Mouse (Mus musculus) liver, embryonic 11.5 days (tissue): ENCODE results near the gene Ttll3. TPM values are rescaled to one million over a fixed set of nuclear protein-coding genes. Genes with fewer than 3 reads are reported as not detected.

Experiments used
- ATAC-seq: fragments of 200-750 bp; cut with Nextera tagmentation; replicated peaks from 2 replicates; pipeline ENCODE4 v1.8.0; 2017; ENCODE audit warnings: moderate number of reproducible peaks, mild to moderate bottlenecking, moderate TSS enrichment, moderate library complexity; ENCODE audit not compliant: low FRiP score
- DNase-seq: peaks from one replicate; pipeline ENCODE4 v3.0.0-alpha.2; 2017; ENCODE audit warnings: low spot score
- H3K27ac ChIP-seq: fragments of 300-500 bp; sonication (generic); 2 replicates; pipeline ENCODE4 v1.5.1; 2014; ENCODE audit warnings: mild to moderate bottlenecking, low read depth, low read length, control low read depth
- H3K27me3 ChIP-seq: fragments of 300-500 bp; sonication (generic); replicated peaks from 2 replicates; pipeline ENCODE4 v1.6.1; 2014; ENCODE audit warnings: low read length, mixed read lengths; ENCODE audit not compliant: control insufficient read depth, insufficient read depth
- H3K36me3 ChIP-seq: fragments of 300-500 bp; sonication (generic); 2 replicates; pipeline ENCODE4 v1.6.1; 2014; ENCODE audit warnings: mild to moderate bottlenecking, low read length, moderate library complexity, mixed read lengths; ENCODE audit not compliant: control insufficient read depth, insufficient read depth
- H3K4me1 ChIP-seq: fragments of 300-500 bp; sonication (generic); replicated peaks from 2 replicates; pipeline ENCODE4 v1.6.1; 2014; ENCODE audit warnings: low read length, mixed read lengths; ENCODE audit not compliant: control insufficient read depth, insufficient read depth
- H3K4me2 ChIP-seq: fragments of 300-500 bp; sonication (generic); 2 replicates; pipeline ENCODE4 v1.6.1; 2014; ENCODE audit warnings: mild to moderate bottlenecking, control low read depth, moderate library complexity
- H3K4me3 ChIP-seq: fragments of 300-500 bp; sonication (generic); 2 replicates; pipeline ENCODE4 v1.5.1; 2014; ENCODE audit warnings: low read depth, low read length, control low read depth
- H3K9ac ChIP-seq: fragments of 300-500 bp; sonication (generic); 2 replicates; pipeline ENCODE4 v1.6.1; 2014; ENCODE audit warnings: low read depth, low read length, control low read depth
- H3K9me3 ChIP-seq: fragments of 300-500 bp; sonication (generic); 2 replicates; pipeline ENCODE4 v1.6.1; 2016; ENCODE audit warnings: low read length, inconsistent platforms, mixed read lengths; ENCODE audit not compliant: control insufficient read depth
- WGBS: fragments of 180-500 bp; shearing (Covaris S2); extraction: QIAGEN DNeasy Blood & Tissue Kit; methylation state at CpG from one replicate; pipeline ENCODE4 v1.1.7; 2014; 5-methylcytosine and 5-hydroxymethylcytosine counted together
- polyA plus RNA-seq: library from polyadenylated mRNA; unstranded; fragments of >200 nt; fragmentation: Nextera tagmentation; extraction: Ambion mirVana; gene quantifications from 2 replicates; pipeline ENCODE4 v1.2.1, GENCODE M21; 2014

Gene Ttll3
- polyA plus RNA-seq, 1 experiment from 2014 or later = 2.4 TPM

DNA sequence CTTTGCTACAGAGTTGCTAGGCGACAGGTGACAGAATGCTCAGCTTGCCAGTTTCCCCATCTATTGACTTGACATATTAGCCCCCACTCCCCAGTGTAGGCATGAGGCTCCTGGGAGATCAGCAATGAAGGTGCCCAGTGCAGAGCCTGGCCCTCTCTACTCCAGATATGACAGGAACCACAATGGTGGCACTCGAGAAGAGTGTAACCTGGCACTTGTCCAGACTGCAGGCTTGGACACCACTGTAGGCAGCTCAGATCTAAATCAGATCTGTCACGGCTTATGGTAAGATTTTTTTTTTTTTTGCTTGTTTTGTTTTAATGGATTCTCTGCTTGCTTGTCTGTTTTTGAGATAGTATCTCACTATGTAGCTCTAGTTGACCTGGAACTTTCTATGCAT lies 44.6 kb downstream of the Ttll3 start:
- Histone ChIP-seq H3K9ac (no peak overlapping the region), H3K27ac (no peak overlapping the region), H3K36me3 (no peaks in the 10 kb centered on the region), H3K4me3 (no peak overlapping the region), H3K4me1 (no peaks in the 10 kb centered on the region), H3K27me3 (no peaks in the 10 kb centered on the region), H3K9me3 (no peaks in the 10 kb centered on the region), H3K4me2 (no peak overlapping the region)
- WGBS = 77% methylated on average over 3 of the region's 3 CpGs
- DNase-seq (no peak), ATAC-seq (no peak)

DNA sequence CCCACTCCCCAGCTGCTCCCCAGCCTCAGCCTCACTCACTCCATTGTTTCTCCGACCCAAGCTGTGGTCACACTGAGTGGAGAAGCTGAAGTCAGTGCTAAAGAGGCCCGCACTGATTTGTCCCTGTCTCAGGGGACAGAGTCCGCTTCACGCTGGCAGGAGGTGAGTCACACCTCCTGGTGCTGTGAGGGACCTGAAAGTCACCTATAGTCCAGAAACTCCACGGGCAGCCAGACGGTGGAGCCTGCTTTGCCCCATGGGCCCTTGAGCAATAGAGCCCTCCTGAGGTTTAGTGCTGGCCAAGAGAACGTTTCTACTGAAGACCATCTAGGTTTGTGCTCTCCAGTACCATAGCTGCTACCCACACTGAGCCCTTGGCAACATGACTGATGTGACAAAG lies 45.6 kb downstream of the Ttll3 start:
- WGBS = 60% methylated on average over 7 of the region's 7 CpGs
- Histone ChIP-seq H3K9me3 (no peaks in the 10 kb centered on the region), H3K36me3 (no peaks in the 10 kb centered on the region), H3K4me3 (no peak overlapping the region), H3K9ac (no peak overlapping the region), H3K27ac (no peak overlapping the region), H3K4me1 (no peaks in the 10 kb centered on the region), H3K27me3 (no peaks in the 10 kb centered on the region), H3K4me2 (no peak overlapping the region)
- DNase-seq (no peak), ATAC-seq (no peak)

DNA sequence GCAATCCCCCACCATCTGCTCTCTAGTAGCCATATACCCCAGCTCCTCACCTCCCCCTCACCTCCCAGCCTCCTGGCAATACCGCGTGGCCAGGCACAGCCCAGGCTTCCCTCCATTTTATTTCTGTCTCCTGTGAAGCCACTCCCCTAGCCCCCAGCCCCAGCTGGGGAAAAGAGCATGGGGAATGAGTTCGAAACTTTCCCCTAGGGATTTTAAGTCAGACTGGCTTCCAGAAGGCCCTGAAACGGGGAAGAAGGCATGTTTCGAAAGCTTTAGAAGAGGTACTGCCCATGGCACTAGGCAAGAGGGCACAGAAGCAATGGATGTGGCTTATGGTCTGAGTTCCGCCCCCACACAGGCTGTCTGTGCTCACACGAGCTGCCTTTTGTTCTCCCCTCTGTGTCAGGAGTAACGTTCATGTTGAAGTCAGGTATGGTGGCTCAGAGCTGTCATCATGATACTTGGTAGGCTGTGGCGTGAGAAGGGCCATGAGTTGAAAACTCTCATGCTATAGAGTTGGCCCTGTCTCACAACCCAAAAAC lies 46.7 kb downstream of the Ttll3 start, which contains the start of gene Cidec:
TSS of gene Cidec (minus strand) at position 97 of the 542 bp plus-strand sequence.
- H3K9ac ChIP-seq = no peak within 1 kb of the TSS
- DNase-seq (no peak), ATAC-seq (no peak)
- WGBS = 68% methylated on average over 9 of the region's 9 CpGs
- no peaks in the 10 kb centered on the region for H3K27me3 ChIP-seq
- H3K4me2 ChIP-seq = no peak within 1 kb of the TSS
- H3K9me3 ChIP-seq = no peaks in the 10 kb centered on the region
- H3K36me3 ChIP-seq = no peaks in the 10 kb centered on the region
- no peaks in the 10 kb centered on the region for H3K4me1 ChIP-seq
- no peak within 1 kb of the TSS for H3K4me3 ChIP-seq
- H3K27ac ChIP-seq = no peak within 1 kb of the TSS

DNA sequence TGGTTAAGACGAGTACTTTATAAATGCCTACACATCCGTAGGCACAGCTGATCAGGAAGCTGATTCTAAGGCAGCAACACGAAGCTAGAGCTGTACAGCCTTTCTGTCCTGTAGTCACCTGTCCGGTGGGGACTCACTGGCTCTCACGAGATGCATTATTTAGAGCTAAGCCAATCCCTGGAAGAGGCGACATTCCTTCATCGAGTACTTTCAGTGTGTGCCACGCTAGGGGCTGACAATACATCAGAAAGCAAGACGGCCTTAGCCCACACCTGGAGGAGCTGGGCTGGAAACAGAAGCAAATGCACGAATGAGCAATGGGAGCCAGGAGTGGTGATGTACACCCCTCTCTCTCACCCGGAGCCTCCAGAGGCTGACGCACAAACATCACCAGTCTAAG lies 48.1 kb downstream of the Ttll3 start:
- WGBS = 69% methylated on average over 12 of the region's 12 CpGs
- no peak for ATAC-seq

GRCm38 (mm10) chr6:113438721-113439430 lies 49.8 kb downstream of the Ttll3 start:
- no peak overlapping the region for H3K27ac ChIP-seq
- peaks cover 10% of the 10 kb centered on the region for H3K4me1 ChIP-seq
- H3K9ac ChIP-seq = no peak overlapping the region
- no peak for ATAC-seq
- no peaks in the 10 kb centered on the region for H3K9me3 ChIP-seq
- H3K27me3 ChIP-seq = no peaks in the 10 kb centered on the region
- no peak for DNase-seq
- no peak overlapping the region for H3K4me2 ChIP-seq
- 58% methylated on average over 12 of the region's 12 CpGs for WGBS
- no peak overlapping the region for H3K4me3 ChIP-seq
- H3K36me3 ChIP-seq = no peaks in the 10 kb centered on the region

More for the DNA sequence above, 48.1 kb downstream of the Ttll3 start:
- no peak overlapping the region for H3K4me2 ChIP-seq
- no peaks in the 10 kb centered on the region for H3K9me3 ChIP-seq
- no peaks in the 10 kb centered on the region for H3K27me3 ChIP-seq
- peaks cover 3% of the 10 kb centered on the region; the same call in 1 of the 2 replicates for H3K4me1 ChIP-seq
- no peak overlapping the region for H3K9ac ChIP-seq
- no peak overlapping the region for H3K27ac ChIP-seq
- DNase-seq = no peak
- H3K4me3 ChIP-seq = no peak overlapping the region
- H3K36me3 ChIP-seq = no peaks in the 10 kb centered on the region

DNA sequence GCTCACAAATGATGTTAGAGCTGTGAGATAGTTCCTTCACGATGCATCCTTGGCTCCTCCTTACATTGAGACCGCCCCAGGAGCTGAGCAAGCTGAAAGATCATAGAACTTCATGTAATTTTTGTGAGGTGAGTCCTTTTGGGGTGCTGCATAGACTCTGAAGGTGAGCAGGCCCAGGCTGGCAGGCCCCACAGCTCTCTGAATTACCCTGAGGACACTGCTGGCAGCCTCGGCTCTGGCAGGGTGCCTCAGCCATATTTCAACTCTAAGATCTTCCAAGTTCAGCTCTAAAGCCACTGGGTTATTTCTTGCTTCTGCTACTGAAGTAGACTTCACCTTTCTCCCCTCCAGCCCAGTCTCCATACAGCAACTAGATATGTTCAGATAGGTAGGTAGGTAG lies 51.6 kb downstream of the Ttll3 start:
- WGBS = 81% methylated on average over 3 of the region's 3 CpGs
- Histone ChIP-seq H3K4me1 (peaks cover 10% of the 10 kb centered on the region), H3K9me3 (no peaks in the 10 kb centered on the region), H3K27ac (no peak overlapping the region), H3K27me3 (no peaks in the 10 kb centered on the region), H3K4me3 (no peak overlapping the region), H3K9ac (no peak overlapping the region), H3K4me2 (no peak overlapping the region), H3K36me3 (no peaks in the 10 kb centered on the region)
- DNase-seq (no peak), ATAC-seq (no peak)

GRCm38 (mm10) chr6:113441147-113441680 lies 52.2 kb downstream of the Ttll3 start:
- Histone ChIP-seq H3K4me3 (no peak overlapping the region), H3K4me1 (peaks cover 10% of the 10 kb centered on the region), H3K9me3 (no peaks in the 10 kb centered on the region), H3K36me3 (no peaks in the 10 kb centered on the region), H3K27ac (no peak overlapping the region), H3K27me3 (no peaks in the 10 kb centered on the region), H3K4me2 (no peak overlapping the region), H3K9ac (no peak overlapping the region)
- ATAC-seq = peak; percentile 60
- WGBS = 56% methylated on average over 7 of the region's 7 CpGs
- peak; percentile 79 for DNase-seq

GRCm38 (mm10) chr6:113442087-113442441 lies 53.0 kb downstream of the Ttll3 start:
- no peak for DNase-seq
- ATAC-seq = peak; percentile 29; the same call in 1 of the 2 replicates

More at GRCm38 (mm10) chr6:113442087-113442441, 53.0 kb downstream of the Ttll3 start:
- Histone ChIP-seq H3K9ac (peak overlapping the region; percentile 91), H3K36me3 (peaks cover 3% of the 10 kb centered on the region; the same call in 1 of the 2 replicates), H3K4me3 (peak overlapping the region; percentile 95), H3K27me3 (no peaks in the 10 kb centered on the region), H3K9me3 (no peaks in the 10 kb centered on the region), H3K4me2 (peak overlapping the region; percentile 85), H3K4me1 (peaks cover 10% of the 10 kb centered on the region), H3K27ac (peak overlapping the region; percentile 51; the same call in 1 of the 2 replicates)
- 39% methylated on average over 9 of the region's 9 CpGs for WGBS
